Comparison of ENCODE assay signal across 25 mouse cellular contexts in the genomic region with DNA sequence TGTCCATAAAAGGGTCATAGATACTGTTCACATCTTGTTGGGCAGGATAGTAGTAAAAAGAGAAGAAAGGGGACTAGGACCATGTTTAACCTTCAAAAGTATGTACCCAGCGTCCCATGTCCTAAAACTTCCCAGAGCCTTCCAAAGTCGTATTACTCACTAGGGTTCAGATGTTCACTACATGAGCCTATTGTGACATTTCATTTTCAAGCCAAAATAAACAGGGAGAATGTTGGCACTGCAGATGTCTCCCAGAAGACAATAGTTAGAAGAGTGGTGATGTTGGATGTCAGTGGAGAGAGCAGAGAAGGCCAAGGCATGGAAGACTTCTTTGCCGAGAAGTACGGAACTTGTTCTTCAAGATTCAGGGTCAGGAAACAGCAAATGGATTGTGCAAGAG.
"Had no signal": no experiment of that assay in that cellular context is flagged by ENCODE, and none has a peak within 500 bp of the region (broad histone marks: within the 10 kb centered on the region; RNA-seq: fewer than 3 reads in every experiment).

No protein-coding gene starts in this region.

- H3K27ac ChIP-seq: heart, adult 2 months; heart, embryonic 13.5 days; heart, embryonic 15.5 days; hindbrain, embryonic 13.5 days; hindbrain, embryonic 15.5 days; hindbrain, postnatal 0 days; kidney, embryonic 15.5 days; kidney, postnatal 0 days; layer of hippocampus, adult 2 months; limb, embryonic 13.5 days; limb, embryonic 15.5 days; liver, embryonic 13.5 days had no signal

- H3K9ac ChIP-seq: heart, embryonic 13.5 days; heart, embryonic 15.5 days; hindbrain, embryonic 13.5 days; hindbrain, embryonic 15.5 days; kidney, embryonic 15.5 days; limb, embryonic 13.5 days; limb, embryonic 15.5 days; liver, embryonic 13.5 days had no signal

- H3K4me1 ChIP-seq: heart, embryonic 13.5 days; heart, embryonic 15.5 days; hindbrain, embryonic 13.5 days; hindbrain, embryonic 15.5 days; kidney, embryonic 15.5 days; limb, embryonic 13.5 days; limb, embryonic 15.5 days; liver, embryonic 13.5 days had no signal

- H3K4me2 ChIP-seq: heart, embryonic 11.5 days; heart, embryonic 13.5 days; heart, embryonic 15.5 days; hindbrain, embryonic 13.5 days; hindbrain, embryonic 15.5 days; kidney, embryonic 15.5 days; limb, embryonic 13.5 days; limb, embryonic 15.5 days; liver, embryonic 13.5 days had no signal

- DNase-seq: gastrocnemius, postnatal 14 days; gastrocnemius, postnatal 36 days; heart, adult 11 months; heart, adult 2 months; heart, postnatal 14 days; heart, postnatal 36 days; kidney, adult 11 months; kidney, adult 2 months; kidney, adult 9 months; kidney, postnatal 25 days; kidney, postnatal 4 days; left cerebral cortex, postnatal 4 days; liver, embryonic 13.5 days had no signal

- H3K27me3 ChIP-seq: heart, embryonic 15.5 days; hindbrain, embryonic 13.5 days; hindbrain, embryonic 15.5 days; limb, embryonic 15.5 days; liver, embryonic 13.5 days had no signal

- H3K9me3 ChIP-seq: heart, embryonic 13.5 days; heart, embryonic 15.5 days; hindbrain, embryonic 13.5 days; hindbrain, embryonic 15.5 days; kidney, embryonic 15.5 days; limb, embryonic 13.5 days; limb, embryonic 15.5 days; liver, embryonic 13.5 days had no signal

- H3K36me3 ChIP-seq: heart, embryonic 13.5 days; heart, embryonic 15.5 days; hindbrain, embryonic 13.5 days; hindbrain, embryonic 15.5 days; kidney, embryonic 15.5 days; limb, embryonic 13.5 days; limb, embryonic 15.5 days; liver, embryonic 13.5 days had no signal

- H3K4me3 ChIP-seq: heart, adult 2 months; heart, embryonic 13.5 days; heart, embryonic 15.5 days; hindbrain, embryonic 13.5 days; hindbrain, embryonic 15.5 days; kidney, embryonic 15.5 days; layer of hippocampus, adult 2 months; limb, embryonic 13.5 days; limb, embryonic 15.5 days; liver, embryonic 13.5 days had no signal

- ATAC-seq: hindbrain, postnatal 0 days; intestine, embryonic 16.5 days had no signal
